8 mouse cellular contexts compared by ENCODE assay signal in the genomic region with DNA sequence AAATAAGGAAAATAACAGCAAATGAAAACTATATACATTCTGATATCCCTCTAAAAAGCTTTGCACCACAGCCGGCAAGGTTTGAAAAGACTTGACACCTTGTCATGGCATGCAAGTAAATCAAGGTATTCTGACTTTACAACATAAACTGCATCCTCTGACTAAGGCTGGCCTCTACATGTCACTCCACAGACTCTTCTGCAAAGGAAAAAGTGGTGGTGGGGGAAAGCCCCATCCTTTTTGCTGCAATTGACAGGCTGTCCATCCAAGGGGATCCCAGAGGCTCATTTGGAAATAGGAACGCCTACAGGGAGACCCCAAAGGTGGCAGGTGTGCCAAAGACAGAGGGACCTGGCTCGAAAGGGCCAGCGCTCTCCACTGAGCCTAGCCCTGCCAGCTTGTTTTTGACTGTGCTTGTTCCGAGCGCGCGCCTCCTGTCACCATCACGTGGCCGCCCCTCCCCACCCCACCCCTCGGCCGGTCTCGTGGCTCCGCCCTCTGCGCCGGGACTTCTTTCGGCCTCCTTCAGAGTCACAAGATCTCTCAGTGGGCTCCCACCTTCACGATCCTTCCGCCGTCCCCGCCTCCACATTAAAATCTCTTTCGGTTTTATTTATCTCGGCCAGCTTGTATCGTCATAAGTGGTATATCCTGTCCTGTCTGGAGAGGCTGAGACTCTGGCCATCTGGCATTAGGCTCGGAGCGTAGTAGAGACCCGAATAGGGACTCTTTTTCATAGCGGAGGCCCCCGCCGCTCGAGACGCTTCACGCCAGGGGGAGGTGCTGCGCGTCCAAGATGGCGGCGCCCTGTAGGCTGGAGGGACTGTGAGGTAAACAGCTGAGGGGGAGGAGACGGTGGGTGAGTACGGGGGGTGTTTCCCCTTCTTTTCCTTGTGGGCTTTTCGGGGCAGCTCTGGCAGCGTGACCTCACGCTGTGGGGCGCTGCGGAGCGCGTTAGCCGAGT. TPM values are rescaled to one million over a fixed set of nuclear protein-coding genes. Genes with fewer than 3 reads are reported as not detected.
DNase-seq lines count a peak whose midpoint lies in the region; ATAC-seq and TF ChIP-seq lines count a peak whose summit lies in the region.

Tsc1 (plus strand) TSS at position 768 of the 964 bp plus-strand sequence.

- peaks cover 3% of the 10 kb centered on the region; the same call in 1 of the 2 replicates for H3K27me3 ChIP-seq in E14TG2a.4 (ENCODE audit: insufficient read depth, low read length)
- H3K27me3 ChIP-seq in forebrain, embryonic 12.5 days, result no peaks in the 10 kb centered on the region
- no peaks in the 10 kb centered on the region for H3K27me3 ChIP-seq in heart, postnatal 0 days (ENCODE audit: control insufficient read depth, insufficient read depth, low read length)
- no peaks in the 10 kb centered on the region for H3K27me3 ChIP-seq in liver, embryonic 16.5 days (ENCODE audit: control insufficient read depth, insufficient read depth, low read depth, low read length)
- no peaks in the 10 kb centered on the region for H3K27me3 ChIP-seq in neural tube, embryonic 13.5 days
- no peaks in the 10 kb centered on the region for H3K27me3 ChIP-seq in testis, adult 2 months (ENCODE audit: control insufficient read depth, insufficient read depth, low read length)

- H3K4me3 ChIP-seq in E14TG2a.4 (replicated peaks; ENCODE audit: low read length), result peak within 1 kb of the TSS; percentile 98
- H3K4me3 ChIP-seq in forebrain, embryonic 12.5 days (replicated peaks), result peak within 1 kb of the TSS; percentile 99
- H3K4me3 ChIP-seq in heart, postnatal 0 days (ENCODE audit: low read depth, low read length), result peak within 1 kb of the TSS; percentile 91
- H3K4me3 ChIP-seq in liver, embryonic 16.5 days (ENCODE audit: low read depth, low read length), result peak within 1 kb of the TSS; percentile 90
- peak within 1 kb of the TSS; percentile 99 for H3K4me3 ChIP-seq in neural tube, embryonic 13.5 days
- peak within 1 kb of the TSS; percentile 86 for H3K4me3 ChIP-seq in testis, adult 2 months (ENCODE audit: control insufficient read depth, low read depth, low read length)

- TF ChIP-seq EP300 in heart, postnatal 0 days (IDR thresholded peaks at IDR 0.05; ENCODE audit: low read depth), result peak; percentile 90; the same call in 1 of the 2 replicates

- H3K9me3 ChIP-seq in E14TG2a.4 (ENCODE audit: low read length), result no peaks in the 10 kb centered on the region
- H3K9me3 ChIP-seq in forebrain, embryonic 12.5 days, result no peaks in the 10 kb centered on the region
- H3K9me3 ChIP-seq in heart, postnatal 0 days (replicated peaks; ENCODE audit: control insufficient read depth, low read length), result no peaks in the 10 kb centered on the region
- no peaks in the 10 kb centered on the region for H3K9me3 ChIP-seq in liver, embryonic 16.5 days (replicated peaks; ENCODE audit: control insufficient read depth, low read length)
- no peaks in the 10 kb centered on the region for H3K9me3 ChIP-seq in neural tube, embryonic 13.5 days

- ATAC-seq in forebrain, embryonic 12.5 days (ENCODE audit: low FRiP score), result peak; percentile 94
- peak; percentile 93 for ATAC-seq in heart, postnatal 0 days (ENCODE audit: insufficient read depth, low read depth)
- peak; percentile 92 for ATAC-seq in liver, embryonic 16.5 days (ENCODE audit: low read depth)
- ATAC-seq in neural tube, embryonic 13.5 days (ENCODE audit: low read depth), result peak; percentile 96

- TF ChIP-seq CTCF in E14TG2a.4 (conservative IDR thresholded peaks at IDR 0.05; ENCODE audit: low read length), result no peak
- TF ChIP-seq CTCF in heart, postnatal 0 days (IDR thresholded peaks at IDR 0.05; ENCODE audit: low read depth), result no peak
- TF ChIP-seq CTCF in testis, adult 2 months (IDR thresholded peaks at IDR 0.05; ENCODE audit: control insufficient read depth, insufficient read depth, insufficient replicate concordance, low read depth, low read length), result no peak

- peak; percentile 96 for DNase-seq in c-Kit-positive CD71-positive TER-119-positive erythroid progenitor cells, embryonic 14.5 days (ENCODE audit: low spot score)
- DNase-seq in heart, postnatal 0 days (ENCODE audit: low spot score), result peak; percentile 95
- peak; percentile 97 to 98 for DNase-seq in kidney, postnatal 4 days

- TF ChIP-seq POLR2A in testis, adult 2 months (IDR thresholded peaks at IDR 0.05; ENCODE audit: control insufficient read depth, low read depth, low read length), result peak; percentile 79

- H3K4me1 ChIP-seq in E14TG2a.4 (replicated peaks; ENCODE audit: low read depth, low read length), result peaks cover 44% of the 10 kb centered on the region
- peaks cover 30% of the 10 kb centered on the region for H3K4me1 ChIP-seq in forebrain, embryonic 12.5 days
- H3K4me1 ChIP-seq in heart, postnatal 0 days (ENCODE audit: control insufficient read depth, insufficient read depth), result peaks cover 11% of the 10 kb centered on the region; the same call in 1 of the 2 replicates
- peaks cover 30% of the 10 kb centered on the region for H3K4me1 ChIP-seq in liver, embryonic 16.5 days (ENCODE audit: control insufficient read depth, low read depth, low read length)
- H3K4me1 ChIP-seq in neural tube, embryonic 13.5 days (replicated peaks), result peaks cover 38% of the 10 kb centered on the region
- H3K4me1 ChIP-seq in testis, adult 2 months (ENCODE audit: control insufficient read depth, insufficient read depth, low read length), result peaks cover 13% of the 10 kb centered on the region

- no peaks in the 10 kb centered on the region for H3K36me3 ChIP-seq in E14TG2a.4 (ENCODE audit: insufficient read depth, low read length)
- no peaks in the 10 kb centered on the region for H3K36me3 ChIP-seq in forebrain, embryonic 12.5 days (replicated peaks)
- H3K36me3 ChIP-seq in heart, postnatal 0 days (replicated peaks; ENCODE audit: control insufficient read depth, insufficient read depth, low read length), result no peaks in the 10 kb centered on the region
- no peaks in the 10 kb centered on the region for H3K36me3 ChIP-seq in liver, embryonic 16.5 days (ENCODE audit: control insufficient read depth, insufficient read depth)
- no peaks in the 10 kb centered on the region for H3K36me3 ChIP-seq in neural tube, embryonic 13.5 days
- H3K36me3 ChIP-seq in testis, adult 2 months (ENCODE audit: control insufficient read depth, insufficient read depth, low read length), result no peaks in the 10 kb centered on the region

- peak within 1 kb of the TSS; percentile 66 for H3K4me2 ChIP-seq in forebrain, embryonic 12.5 days
- H3K4me2 ChIP-seq in heart, postnatal 0 days (ENCODE audit: low read depth, low read length), result peak within 1 kb of the TSS; percentile 86
- peak within 1 kb of the TSS; percentile 71 for H3K4me2 ChIP-seq in liver, embryonic 16.5 days (ENCODE audit: low read depth, low read length)
- H3K4me2 ChIP-seq in neural tube, embryonic 13.5 days, result peak within 1 kb of the TSS; percentile 75

- peak within 1 kb of the TSS; percentile 89 for H3K9ac ChIP-seq in forebrain, embryonic 12.5 days
- peak within 1 kb of the TSS; percentile 87 for H3K9ac ChIP-seq in heart, postnatal 0 days (replicated peaks; ENCODE audit: low read depth, low read length)
- peak within 1 kb of the TSS; percentile 89 for H3K9ac ChIP-seq in liver, embryonic 16.5 days (ENCODE audit: low read depth, low read length)
- H3K9ac ChIP-seq in neural tube, embryonic 13.5 days, result peak within 1 kb of the TSS; percentile 93

- 2% methylated on average over 47 of the region's 47 CpGs for WGBS in forebrain, embryonic 12.5 days
- WGBS in heart, postnatal 0 days, result 2% methylated on average over 40 of the region's 47 CpGs
- WGBS in liver, embryonic 16.5 days (ENCODE audit: insufficient replicate concordance), result 2% methylated on average over 46 of the region's 47 CpGs
- 2% methylated on average over 47 of the region's 47 CpGs for WGBS in neural tube, embryonic 13.5 days

- peak within 1 kb of the TSS; percentile 92 for H3K27ac ChIP-seq in forebrain, embryonic 12.5 days
- H3K27ac ChIP-seq in heart, postnatal 0 days (ENCODE audit: low read depth), result peak within 1 kb of the TSS; percentile 85
- H3K27ac ChIP-seq in liver, embryonic 16.5 days (ENCODE audit: low read length), result peak within 1 kb of the TSS; percentile 87
- peak within 1 kb of the TSS; percentile 96 for H3K27ac ChIP-seq in neural tube, embryonic 13.5 days (replicated peaks)
- H3K27ac ChIP-seq in testis, adult 2 months (ENCODE audit: control insufficient read depth, insufficient read depth, low read depth, low read length), result peak within 1 kb of the TSS; percentile 95

RNA-seq across cellular contexts. Expression of gene Tsc1, which starts in this region (rescaled TPM):
- polyA plus RNA-seq in forebrain, embryonic 12.5 days (2016; fragmentation: Nextera tagmentation; extraction: Ambion mirVana), result 27.7 and 31.7 TPM in 2 replicates
- total RNA-seq in heart, postnatal 0 days (2014; rRNA removed; ENCODE audit: low replicate concordance), result 12.8 and 14.6 TPM in 2 replicates
- polyA plus RNA-seq in heart, postnatal 0 days (2015; fragmentation: Nextera tagmentation; extraction: Ambion mirVana), result 7.2 and 7.7 TPM in 2 replicates
- 9.6 and 9.8 TPM in 2 replicates for polyA plus RNA-seq in liver, embryonic 16.5 days (2015; fragmentation: Nextera tagmentation; extraction: Ambion mirVana)
- 30.2 and 36.8 TPM in 2 replicates for polyA plus RNA-seq in neural tube, embryonic 13.5 days (2015; fragmentation: Nextera tagmentation; extraction: Ambion mirVana)
- 20.3 and 21.6 TPM in 2 replicates for polyA plus RNA-seq in testis, adult 2 months (2012; rRNA removed)

Comparison
In these comparisons a context has a peak if more than half of its experiments do, and no peak if none do; other contexts are left out.
1. Peak in every context shown above with its lines: DNase-seq, ATAC-seq, H3K4me3 ChIP-seq and H3K27ac ChIP-seq.